In the genomic region with DNA sequence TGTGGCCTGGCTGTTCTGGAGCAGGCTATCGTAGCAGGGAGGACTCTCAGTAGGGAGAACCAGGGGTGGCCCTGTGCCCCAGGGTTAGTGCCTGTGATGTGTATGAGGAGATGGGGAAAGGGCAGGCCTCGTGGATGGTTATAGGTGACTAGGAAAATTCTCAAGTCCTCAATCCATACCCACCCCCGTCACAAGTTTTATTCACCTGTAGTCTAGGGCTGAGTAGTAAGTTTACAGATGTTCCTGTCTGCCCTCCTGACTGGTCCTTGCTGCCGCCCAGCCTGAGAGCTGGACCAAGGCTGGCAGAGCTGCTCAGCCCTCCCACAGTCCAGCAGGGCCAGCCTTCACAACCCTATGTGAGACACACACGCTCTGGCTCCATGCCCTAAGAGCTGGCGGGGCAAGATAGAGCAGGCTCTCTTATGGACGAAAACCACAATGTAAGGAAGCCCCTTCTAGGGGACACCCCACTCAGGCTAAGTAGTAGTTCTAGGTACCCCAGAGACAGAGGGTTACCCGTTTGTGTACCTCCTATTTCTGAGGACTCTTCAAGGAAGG, we compare ENCODE assay signal across 18 mouse cellular contexts. TPM values are rescaled to one million over a fixed set of nuclear protein-coding genes. Genes with fewer than 3 reads are reported as not detected.
DNase-seq lines count a peak whose midpoint lies in the region; ATAC-seq and TF ChIP-seq lines count a peak whose summit lies in the region.
"Had no signal": no experiment of that assay in that cellular context is flagged by ENCODE, and none has a peak within 500 bp of the region (broad histone marks: within the 10 kb centered on the region; RNA-seq: fewer than 3 reads in every experiment).

No protein-coding gene starts in this region.

- H3K4me1 ChIP-seq in forebrain, embryonic 10.5 days = peaks cover 54% of the 10 kb centered on the region
- H3K4me1 ChIP-seq in forebrain, embryonic 15.5 days = peaks cover 25% of the 10 kb centered on the region
- peaks cover 15% of the 10 kb centered on the region; the same call in 1 of the 2 replicates for H3K4me1 ChIP-seq in hindbrain, postnatal 0 days (ENCODE audit: insufficient read depth, low read length)
- H3K4me1 ChIP-seq in hindbrain, embryonic 12.5 days = peaks cover 33% of the 10 kb centered on the region
- peaks cover 28% of the 10 kb centered on the region for H3K4me1 ChIP-seq in forebrain, embryonic 13.5 days

- H3K27me3 ChIP-seq in forebrain, embryonic 10.5 days (ENCODE audit: poor library complexity, severe bottlenecking) = peaks cover 49% of the 10 kb centered on the region
- H3K27me3 ChIP-seq in forebrain, embryonic 15.5 days = no peaks in the 10 kb centered on the region
- H3K27me3 ChIP-seq in hindbrain, postnatal 0 days (ENCODE audit: insufficient read depth, low read length) = no peaks in the 10 kb centered on the region
- H3K27me3 ChIP-seq in hindbrain, embryonic 12.5 days = no peaks in the 10 kb centered on the region
- no peaks in the 10 kb centered on the region for H3K27me3 ChIP-seq in forebrain, embryonic 13.5 days
- H3K27me3 ChIP-seq: embryonic facial prominence, embryonic 13.5 days had no signal

- no peak for TF ChIP-seq CTCF in hindbrain, postnatal 0 days (IDR thresholded peaks at IDR 0.05; ENCODE audit: low read depth)

- DNase-seq in forebrain, embryonic 10.5 days (ENCODE audit: extremely low spot score, low spot score) = no peak
- peak; percentile 46 for DNase-seq in hindbrain, postnatal 0 days (ENCODE audit: low spot score)
- DNase-seq in NIH3T3 (ENCODE audit: low read depth) = peak; percentile 14
- peak; percentile 63 to 79 for DNase-seq in cerebellum, postnatal 25 days
- no peak for DNase-seq in spleen, adult 18-20 months
- DNase-seq: adrenal gland, postnatal 10 days; gastrocnemius, postnatal 10 days; kidney, postnatal 25 days; thymus, adult 18-20 months had no signal

- H3K36me3 ChIP-seq in forebrain, embryonic 10.5 days (replicated peaks) = peaks cover 21% of the 10 kb centered on the region
- peaks cover 4% of the 10 kb centered on the region; the same call in 1 of the 2 replicates for H3K36me3 ChIP-seq in forebrain, embryonic 15.5 days
- 0 out of 2 replicates have a peak, but pooled peaks cover 3% of the 10 kb centered on the region for H3K36me3 ChIP-seq in hindbrain, postnatal 0 days (ENCODE audit: insufficient read depth, low read length)
- peaks cover 11% of the 10 kb centered on the region for H3K36me3 ChIP-seq in hindbrain, embryonic 12.5 days
- peaks cover 17% of the 10 kb centered on the region for H3K36me3 ChIP-seq in forebrain, embryonic 13.5 days (ENCODE audit: poor library complexity, severe bottlenecking)

- H3K4me2 ChIP-seq in forebrain, embryonic 15.5 days (replicated peaks) = no peak overlapping the region
- H3K4me2 ChIP-seq in hindbrain, postnatal 0 days (ENCODE audit: low read depth, low read length) = no peak overlapping the region
- no peak overlapping the region for H3K4me2 ChIP-seq in hindbrain, embryonic 12.5 days (replicated peaks)
- H3K4me2 ChIP-seq in forebrain, embryonic 13.5 days = no peak overlapping the region
- H3K4me2 ChIP-seq: embryonic facial prominence, embryonic 13.5 days had no signal

- H3K9me3 ChIP-seq in forebrain, embryonic 10.5 days = no peaks in the 10 kb centered on the region
- H3K9me3 ChIP-seq in forebrain, embryonic 15.5 days = no peaks in the 10 kb centered on the region
- H3K9me3 ChIP-seq in hindbrain, postnatal 0 days (ENCODE audit: low read length) = no peaks in the 10 kb centered on the region
- no peaks in the 10 kb centered on the region for H3K9me3 ChIP-seq in hindbrain, embryonic 12.5 days (replicated peaks)
- H3K9me3 ChIP-seq in forebrain, embryonic 13.5 days (replicated peaks) = no peaks in the 10 kb centered on the region
- H3K9me3 ChIP-seq: embryonic facial prominence, embryonic 13.5 days had no signal

- H3K27ac ChIP-seq in forebrain, embryonic 10.5 days = 0 out of 2 replicates have a peak overlapping the region, but pooled peaks have one; percentile 37
- no peak overlapping the region for H3K27ac ChIP-seq in forebrain, embryonic 15.5 days (replicated peaks)
- H3K27ac ChIP-seq in hindbrain, postnatal 0 days = 0 out of 2 replicates have a peak overlapping the region, but pooled peaks have one; percentile 12
- H3K27ac ChIP-seq in hindbrain, embryonic 12.5 days = no peak overlapping the region
- H3K27ac ChIP-seq in forebrain, embryonic 13.5 days = no peak overlapping the region
- H3K27ac ChIP-seq: liver, embryonic 14.5 days had no signal

- WGBS in forebrain, embryonic 10.5 days = 84% methylated on average over 8 of the region's 8 CpGs
- WGBS in forebrain, embryonic 15.5 days = 81% methylated on average over 8 of the region's 8 CpGs
- 73% methylated on average over 8 of the region's 8 CpGs for WGBS in hindbrain, postnatal 0 days
- 79% methylated on average over 8 of the region's 8 CpGs for WGBS in hindbrain, embryonic 12.5 days
- WGBS in forebrain, embryonic 13.5 days = 78% methylated on average over 8 of the region's 8 CpGs

- ATAC-seq in forebrain, embryonic 15.5 days (replicated peaks) = no peak
- no peak for ATAC-seq in hindbrain, postnatal 0 days
- no peak for ATAC-seq in hindbrain, embryonic 12.5 days (ENCODE audit: low FRiP score)
- no peak for ATAC-seq in forebrain, embryonic 13.5 days
- ATAC-seq: forebrain, embryonic 14.5 days had no signal

- no peak overlapping the region for H3K4me3 ChIP-seq in forebrain, embryonic 10.5 days
- no peak overlapping the region for H3K4me3 ChIP-seq in forebrain, embryonic 15.5 days
- H3K4me3 ChIP-seq in hindbrain, postnatal 0 days (ENCODE audit: low read length) = no peak overlapping the region
- no peak overlapping the region for H3K4me3 ChIP-seq in hindbrain, embryonic 12.5 days
- no peak overlapping the region for H3K4me3 ChIP-seq in forebrain, embryonic 13.5 days
- H3K4me3 ChIP-seq: embryonic facial prominence, embryonic 13.5 days had no signal

- no peak overlapping the region for H3K9ac ChIP-seq in forebrain, embryonic 15.5 days (replicated peaks)
- H3K9ac ChIP-seq in hindbrain, postnatal 0 days (replicated peaks; ENCODE audit: low read length) = no peak overlapping the region
- no peak overlapping the region for H3K9ac ChIP-seq in hindbrain, embryonic 12.5 days
- no peak overlapping the region for H3K9ac ChIP-seq in forebrain, embryonic 13.5 days
- H3K9ac ChIP-seq: liver, embryonic 14.5 days had no signal

RNA-seq across cellular contexts. Expression of a gene that starts 17.9 kb away (rescaled TPM):
- polyA plus RNA-seq in forebrain, embryonic 10.5 days (2016; fragmentation: Nextera tagmentation; extraction: Ambion mirVana) = 11.7 and 13.2 TPM in 2 replicates
- polyA plus RNA-seq in forebrain, embryonic 15.5 days (2015; fragmentation: Nextera tagmentation; extraction: Ambion mirVana) = 22.1 and 25.6 TPM in 2 replicates
- 33.1 and 34.5 TPM in 2 replicates for total RNA-seq in hindbrain, postnatal 0 days (2014; rRNA removed)
- polyA plus RNA-seq in hindbrain, postnatal 0 days (2015; fragmentation: Nextera tagmentation; extraction: Ambion mirVana) = 17.2 and 17.8 TPM in 2 replicates
- polyA plus RNA-seq in hindbrain, embryonic 12.5 days (2016; fragmentation: Nextera tagmentation; extraction: Ambion mirVana) = 33.3 and 35.3 TPM in 2 replicates
- polyA plus RNA-seq in forebrain, embryonic 13.5 days (2015; fragmentation: Nextera tagmentation; extraction: Ambion mirVana) = 16.1 and 22.6 TPM in 2 replicates
- total RNA-seq: neutrophil, adult 5-6 weeks had no signal

RNA-seq across cellular contexts. Expression of a gene that starts 40.3 kb away (rescaled TPM):
- 86.0 and 87.4 TPM in 2 replicates for polyA plus RNA-seq in forebrain, embryonic 10.5 days (2016; fragmentation: Nextera tagmentation; extraction: Ambion mirVana)
- 54.4 and 55.0 TPM in 2 replicates for polyA plus RNA-seq in forebrain, embryonic 15.5 days (2015; fragmentation: Nextera tagmentation; extraction: Ambion mirVana)
- total RNA-seq in hindbrain, postnatal 0 days (2014; rRNA removed) = 13.2 and 18.0 TPM in 2 replicates
- polyA plus RNA-seq in hindbrain, postnatal 0 days (2015; fragmentation: Nextera tagmentation; extraction: Ambion mirVana) = 21.3 and 24.1 TPM in 2 replicates
- 77.6 and 81.3 TPM in 2 replicates for polyA plus RNA-seq in hindbrain, embryonic 12.5 days (2016; fragmentation: Nextera tagmentation; extraction: Ambion mirVana)
- 68.3 and 69.2 TPM in 2 replicates for polyA plus RNA-seq in forebrain, embryonic 13.5 days (2015; fragmentation: Nextera tagmentation; extraction: Ambion mirVana)
- total RNA-seq: hematopoietic stem cell, adult 5-6 weeks; neutrophil, adult 5-6 weeks had no signal

RNA-seq across cellular contexts. Expression of a gene that starts 56.5 kb away (rescaled TPM):
- polyA plus RNA-seq in forebrain, embryonic 10.5 days (2016; fragmentation: Nextera tagmentation; extraction: Ambion mirVana) = not detected in 2 replicates
- polyA plus RNA-seq in forebrain, embryonic 15.5 days (2015; fragmentation: Nextera tagmentation; extraction: Ambion mirVana) = 12.8 and 13.0 TPM in 2 replicates
- 12.4 and 15.8 TPM in 2 replicates for total RNA-seq in hindbrain, postnatal 0 days (2014; rRNA removed)
- 14.5 and 15.0 TPM in 2 replicates for polyA plus RNA-seq in hindbrain, postnatal 0 days (2015; fragmentation: Nextera tagmentation; extraction: Ambion mirVana)
- polyA plus RNA-seq in hindbrain, embryonic 12.5 days (2016; fragmentation: Nextera tagmentation; extraction: Ambion mirVana) = not detected in 2 replicates
- polyA plus RNA-seq in forebrain, embryonic 13.5 days (2015; fragmentation: Nextera tagmentation; extraction: Ambion mirVana) = 1.2 and 2.0 TPM in 2 replicates
- total RNA-seq: hematopoietic stem cell, adult 5-6 weeks; megakaryocyte, adult 5-6 weeks; neutrophil, adult 5-6 weeks had no signal
- polyA plus RNA-seq: embryonic facial prominence, embryonic 13.5 days; liver, embryonic 14.5 days had no signal

Comparison
In these comparisons a context has a peak if more than half of its experiments do, and no peak if none do; other contexts are left out.
1. H3K27ac ChIP-seq: peak in forebrain, embryonic 10.5 days (single experiment) and hindbrain, postnatal 0 days (single experiment); none in forebrain, embryonic 15.5 days (single experiment), hindbrain, embryonic 12.5 days (single experiment) and forebrain, embryonic 13.5 days (single experiment).
2. DNase-seq: peak in hindbrain, postnatal 0 days (single experiment), NIH3T3 (single experiment) and cerebellum, postnatal 25 days (2 of 2); none in forebrain, embryonic 10.5 days (single experiment) and spleen, adult 18-20 months (0 of 2).